Mouse (Mus musculus) lung, postnatal 0 days (tissue): ENCODE results near the gene Coq8a.

Experiments
- CTCF ChIP-seq: IDR thresholded peaks from 2 replicates; pipeline ENCODE4 v1.5.1; 2016; ENCODE audit warnings: antibody characterized with exemption, mild to moderate bottlenecking
- EP300 ChIP-seq: IDR thresholded peaks from 2 replicates; pipeline ENCODE4 v1.6.1; 2016; ENCODE audit warnings: antibody characterized with exemption, mild to moderate bottlenecking, control low read depth

GRCm38 (mm10) chr1:180230580-180230979, 31.2 kb upstream of the Coq8a start:
- TF ChIP-seq CTCF: peak; percentile 79
- TF ChIP-seq EP300: no peak
